Mouse (Mus musculus) lung, embryonic 14.5 days (tissue): ENCODE data around the gene Ccdc150. TPM values are rescaled to one million over a fixed set of nuclear protein-coding genes. Genes with fewer than 3 reads are reported as not detected.

Experiments
- ATAC-seq: fragments of 200-750 bp; cut with Nextera tagmentation; 2 replicates; pipeline ENCODE4 v1.8.0; 2017; ENCODE audit warnings: mild to moderate bottlenecking, moderate TSS enrichment, moderate library complexity; ENCODE audit not compliant: insufficient read depth
- DNase-seq: peaks from one replicate; pipeline ENCODE4 v3.0.0-alpha.2; 2015
- H3K27ac ChIP-seq: fragments of 300-500 bp; sonication (generic); 2 replicates; pipeline ENCODE4 v1.5.1; 2014; ENCODE audit warnings: low read depth, mild to moderate bottlenecking, moderate library complexity
- H3K27me3 ChIP-seq: fragments of 300-500 bp; sonication (generic); 2 replicates; pipeline ENCODE4 v1.6.1; 2014; ENCODE audit warnings: low read length, control low read depth; ENCODE audit not compliant: insufficient read depth
- H3K36me3 ChIP-seq: fragments of 300-500 bp; sonication (generic); 2 replicates; pipeline ENCODE4 v1.6.1; 2014; ENCODE audit warnings: control low read depth; ENCODE audit not compliant: insufficient read depth
- H3K4me1 ChIP-seq: fragments of 300-500 bp; sonication (generic); 2 replicates; pipeline ENCODE4 v1.6.1; 2014; ENCODE audit warnings: antibody characterized with exemption, control low read depth; ENCODE audit not compliant: insufficient read depth
- H3K4me2 ChIP-seq: fragments of 300-500 bp; sonication (generic); 2 replicates; pipeline ENCODE4 v1.6.1; 2014; ENCODE audit warnings: mild to moderate bottlenecking
- H3K4me3 ChIP-seq: fragments of 300-500 bp; sonication (generic); 2 replicates; pipeline ENCODE4 v1.5.1; 2014; ENCODE audit warnings: low read depth, low read length
- H3K9ac ChIP-seq: fragments of 300-500 bp; sonication (generic); 2 replicates; pipeline ENCODE4 v1.6.1; 2014
- H3K9me3 ChIP-seq: fragments of 300-500 bp; sonication (generic); 2 replicates; pipeline ENCODE4 v1.6.1; 2016; ENCODE audit warnings: low read depth, low read length, control low read depth
- CTCF ChIP-seq: IDR thresholded peaks from 2 replicates; pipeline ENCODE4 v1.5.1; 2016; ENCODE audit warnings: antibody characterized with exemption, low read depth
- WGBS: fragments of 180-500 bp; shearing (Covaris S2); extraction: QIAGEN DNeasy Blood & Tissue Kit; methylation state at CpG from one replicate; pipeline ENCODE4 v1.1.7; 2014; 5-methylcytosine and 5-hydroxymethylcytosine counted together
- polyA plus RNA-seq: library from polyadenylated mRNA; unstranded; fragments of >200 nt; fragmentation: Nextera tagmentation; extraction: Ambion mirVana; gene quantifications from 2 replicates; pipeline ENCODE4 v1.2.1, GENCODE M21; 2014

The Ccdc150 gene
- polyA plus RNA-seq, 1 experiment from 2014 or later: 0.25 TPM

GRCm38 (mm10) chr1:54380978-54381914 is 130.8 kb downstream of the Ccdc150 start:
- WGBS: 81% methylated on average over 9 of the region's 9 CpGs
- Histone ChIP-seq H3K4me1 (no peaks in the 10 kb centered on the region), H3K27me3 (no peaks in the 10 kb centered on the region), H3K27ac (no peak overlapping the region), H3K9ac (no peak overlapping the region), H3K36me3 (no peaks in the 10 kb centered on the region), H3K4me2 (no peak overlapping the region), H3K4me3 (no peak overlapping the region), H3K9me3 (no peaks in the 10 kb centered on the region)
- peak; percentile 74 for TF ChIP-seq CTCF
- ATAC-seq (peak; percentile 24; the same call in 1 of the 2 replicates), DNase-seq (peak; percentile 85)

DNA sequence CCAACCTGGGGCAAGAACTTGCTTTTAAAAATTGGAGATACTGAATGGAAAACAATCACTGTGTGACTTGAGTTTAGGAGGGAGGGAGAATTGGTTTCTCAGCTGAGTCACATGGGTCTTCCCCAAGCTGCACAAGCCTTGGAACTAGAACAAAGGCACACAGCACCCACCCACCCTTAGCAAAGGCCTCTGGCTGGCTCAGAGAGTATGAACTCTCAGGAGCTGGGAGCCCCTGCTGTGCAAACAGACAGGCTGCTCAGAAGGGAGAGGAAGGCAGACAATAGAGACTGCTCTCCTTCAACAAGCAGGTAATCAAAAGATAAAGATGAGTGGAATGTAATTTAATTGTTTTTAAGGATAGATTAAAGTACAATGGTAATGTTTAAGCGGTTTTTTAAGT is 133.7 kb downstream of the Ccdc150 start:
- Histone ChIP-seq H3K36me3 (no peaks in the 10 kb centered on the region), H3K27ac (no peak overlapping the region), H3K9me3 (no peaks in the 10 kb centered on the region), H3K4me2 (no peak overlapping the region), H3K4me1 (no peaks in the 10 kb centered on the region), H3K4me3 (no peak overlapping the region), H3K27me3 (no peaks in the 10 kb centered on the region), H3K9ac (no peak overlapping the region)
- no peak for TF ChIP-seq CTCF
- 23% methylated on average over 1 of the region's 1 CpGs for WGBS
- DNase-seq (no peak), ATAC-seq (no peak)

GRCm38 (mm10) chr1:54402736-54403135 is 152.3 kb downstream of the Ccdc150 start:
- Histone ChIP-seq H3K4me2 (no peak overlapping the region), H3K9me3 (no peaks in the 10 kb centered on the region), H3K36me3 (peaks cover 63% of the 10 kb centered on the region), H3K27ac (no peak overlapping the region), H3K9ac (no peak overlapping the region), H3K4me1 (no peaks in the 10 kb centered on the region), H3K4me3 (no peak overlapping the region), H3K27me3 (no peaks in the 10 kb centered on the region)
- TF ChIP-seq CTCF: no peak
- ATAC-seq (no peak), DNase-seq (no peak)

Other genes starting within 250 kb of the Ccdc150 start
- gene Hecw2, start 55.5 kb upstream of the Ccdc150 start, polyA plus RNA-seq: 5.3 and 5.8 TPM in 2 replicates
- gene Gtf3c3, start 188.3 kb downstream of the Ccdc150 start, polyA plus RNA-seq: 28.1 and 28.8 TPM in 2 replicates